ENCODE assay signal across 8 mouse cellular contexts in the genomic region with DNA sequence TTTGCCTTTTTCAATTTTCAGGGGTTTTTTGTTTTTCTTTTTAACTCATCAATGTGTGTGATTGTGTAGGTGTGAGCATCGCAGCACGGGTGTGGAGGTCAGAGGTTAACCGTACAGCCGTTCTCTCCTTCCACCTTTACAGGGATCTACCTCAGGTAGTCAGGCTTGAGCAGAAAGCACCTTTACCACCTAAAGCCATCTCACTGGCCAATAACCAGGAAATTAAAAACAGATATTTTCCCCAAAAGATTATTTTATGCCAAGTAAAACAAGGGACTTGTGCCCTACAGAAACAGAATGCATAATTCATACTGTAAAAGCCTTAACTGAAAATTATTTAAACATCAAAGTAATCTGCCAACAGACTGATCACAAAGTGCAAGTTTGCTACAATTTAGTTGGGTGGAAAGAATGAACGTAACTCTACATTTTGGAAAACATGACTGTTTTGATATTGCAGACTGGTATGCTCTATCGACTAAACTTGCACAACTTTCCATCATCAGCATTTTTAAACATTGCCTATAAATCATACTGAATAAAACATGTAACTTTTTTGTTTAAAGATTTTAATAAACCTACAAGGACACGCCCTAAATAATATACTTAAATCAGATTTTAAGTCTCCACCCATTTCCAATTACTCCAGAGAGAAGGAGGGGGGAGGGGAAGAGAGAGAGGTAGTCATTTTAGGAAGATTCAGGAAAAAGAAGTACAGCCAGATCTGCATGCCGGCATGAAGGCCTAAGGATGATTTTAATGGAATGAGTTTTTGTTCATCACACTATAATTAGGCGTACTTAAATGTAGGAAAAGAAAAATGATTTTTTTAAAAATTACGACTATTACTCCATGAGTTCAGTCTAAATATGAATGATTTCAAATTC. TPM values are rescaled to one million over a fixed set of nuclear protein-coding genes. Genes with fewer than 3 reads are reported as not detected.
DNase-seq lines count a peak whose midpoint lies in the region; ATAC-seq and TF ChIP-seq lines count a peak whose summit lies in the region.

No protein-coding gene starts in this region.

- peaks cover 5% of the 10 kb centered on the region for H3K36me3 ChIP-seq in ES-Bruce4 (ENCODE audit: control insufficient read depth, insufficient read depth, low read length, poor library complexity, severe bottlenecking)
- H3K36me3 ChIP-seq in forebrain, embryonic 11.5 days (ENCODE audit: control insufficient read depth, insufficient read depth, low read length) = no peaks in the 10 kb centered on the region
- H3K36me3 ChIP-seq in limb, embryonic 14.5 days (ENCODE audit: control insufficient read depth, insufficient read depth, low read length) = no peaks in the 10 kb centered on the region
- no peaks in the 10 kb centered on the region for H3K36me3 ChIP-seq in small intestine, adult 2 months (ENCODE audit: control insufficient read depth, insufficient read depth, low read length)

- no peaks in the 10 kb centered on the region for H3K4me1 ChIP-seq in ES-Bruce4 (ENCODE audit: control insufficient read depth, insufficient read depth, low read length)
- peaks cover 5% of the 10 kb centered on the region for H3K4me1 ChIP-seq in forebrain, embryonic 11.5 days (replicated peaks; ENCODE audit: control insufficient read depth, insufficient read depth, low read length)
- H3K4me1 ChIP-seq in limb, embryonic 14.5 days (ENCODE audit: control insufficient read depth, insufficient read depth, low read length) = peaks cover 18% of the 10 kb centered on the region
- peaks cover 4% of the 10 kb centered on the region for H3K4me1 ChIP-seq in small intestine, adult 2 months (ENCODE audit: control insufficient read depth, insufficient read depth, insufficient read length, low read length)

- H3K4me3 ChIP-seq in gastrocnemius, adult 2 months = peak overlapping the region; percentile 95
- H3K4me3 ChIP-seq in ES-Bruce4 (ENCODE audit: low read depth, low read length) = peak overlapping the region; percentile 83
- H3K4me3 ChIP-seq in forebrain, embryonic 11.5 days (ENCODE audit: low read depth, low read length) = peak overlapping the region; percentile 85
- H3K4me3 ChIP-seq in limb, embryonic 14.5 days (replicated peaks; ENCODE audit: low read length) = peak overlapping the region; percentile 74
- H3K4me3 ChIP-seq in small intestine, adult 2 months (ENCODE audit: low read depth, low read length) = peak overlapping the region; percentile 84

- peak overlapping the region; percentile 97 for H3K9ac ChIP-seq in ES-Bruce4 (ENCODE audit: low read depth, poor library complexity, severe bottlenecking)
- H3K9ac ChIP-seq in forebrain, embryonic 11.5 days (ENCODE audit: low read length) = peak overlapping the region; percentile 90
- peak overlapping the region; percentile 88 for H3K9ac ChIP-seq in limb, embryonic 14.5 days (ENCODE audit: low read depth, low read length, severe bottlenecking)

- H3K27me3 ChIP-seq in ES-Bruce4 (ENCODE audit: control insufficient read depth, insufficient read depth, low read length, poor library complexity, severe bottlenecking) = no peaks in the 10 kb centered on the region; the same call in 1 of the 2 replicates
- no peaks in the 10 kb centered on the region for H3K27me3 ChIP-seq in forebrain, embryonic 11.5 days (ENCODE audit: control insufficient read depth, insufficient read depth, low read length)
- no peaks in the 10 kb centered on the region for H3K27me3 ChIP-seq in limb, embryonic 14.5 days (ENCODE audit: control insufficient read depth, insufficient read depth, low read length)
- H3K27me3 ChIP-seq in small intestine, adult 2 months (ENCODE audit: control insufficient read depth, insufficient read depth, low read length) = no peaks in the 10 kb centered on the region

- no peaks in the 10 kb centered on the region; the same call in 1 of the 2 replicates for H3K9me3 ChIP-seq in ES-Bruce4 (replicated peaks; ENCODE audit: control insufficient read depth, insufficient read depth, low read length, poor library complexity, severe bottlenecking)
- H3K9me3 ChIP-seq in forebrain, embryonic 11.5 days (ENCODE audit: control insufficient read depth, low read length) = no peaks in the 10 kb centered on the region
- H3K9me3 ChIP-seq in limb, embryonic 14.5 days (ENCODE audit: control insufficient read depth, low read length) = no peaks in the 10 kb centered on the region

- peak overlapping the region; percentile 50 for H3K4me2 ChIP-seq in forebrain, embryonic 11.5 days (ENCODE audit: low read depth, low read length, severe bottlenecking)
- H3K4me2 ChIP-seq in limb, embryonic 14.5 days (replicated peaks; ENCODE audit: low read depth, low read length, severe bottlenecking) = peak overlapping the region; percentile 52

- intact Hi-C loops in gastrocnemius, adult 2 months (cut with DNase I) = no loop called here
- intact Hi-C loops in gastrocnemius, postnatal 14 days (cut with DNase I; ENCODE audit: low total_unique reads) = no loop called here
- intact Hi-C loops in gastrocnemius, postnatal 36 days (cut with DNase I) = no loop called here

- DNase-seq in gastrocnemius, adult 2 months = no peak
- DNase-seq in gastrocnemius, postnatal 14 days = no peak
- no peak for DNase-seq in forebrain, embryonic 11.5 days (ENCODE audit: low spot score)
- DNase-seq in limb, embryonic 14.5 days (ENCODE audit: low spot score) = peak; percentile 49
- DNase-seq in gastrocnemius, postnatal 36 days = no peak

- no peak for TF ChIP-seq CTCF in gastrocnemius, adult 2 months (IDR thresholded peaks at IDR 0.05)
- TF ChIP-seq CTCF in ES-Bruce4 (IDR thresholded peaks at IDR 0.05; ENCODE audit: low read depth, low read length) = no peak
- TF ChIP-seq CTCF in small intestine, adult 2 months (IDR thresholded peaks at IDR 0.05; ENCODE audit: extremely low read depth, insufficient read length, insufficient replicate concordance, low read depth, low read length) = no peak

- peak overlapping the region; percentile 95 for H3K27ac ChIP-seq in gastrocnemius, adult 2 months
- no peak overlapping the region for H3K27ac ChIP-seq in ES-Bruce4 (ENCODE audit: insufficient read depth, low read length)
- H3K27ac ChIP-seq in forebrain, embryonic 11.5 days (ENCODE audit: low read depth, low read length) = peak overlapping the region; percentile 89; the same call in 1 of the 2 replicates
- H3K27ac ChIP-seq in limb, embryonic 14.5 days (replicated peaks; ENCODE audit: low read depth, low read length) = peak overlapping the region; percentile 96
- H3K27ac ChIP-seq in small intestine, adult 2 months (ENCODE audit: insufficient read depth, low read depth, low read length) = no peak overlapping the region

- no peak for TF ChIP-seq POLR2A in ES-Bruce4 (IDR thresholded peaks at IDR 0.05; ENCODE audit: insufficient read depth, low read length)
- TF ChIP-seq POLR2A in limb, embryonic 14.5 days (IDR thresholded peaks at IDR 0.05; ENCODE audit: borderline replicate concordance, extremely low read depth, insufficient read depth, insufficient read length) = no peak
- no peak for TF ChIP-seq POLR2A in small intestine, adult 2 months (IDR thresholded peaks at IDR 0.05; ENCODE audit: low read depth, low read length)

- WGBS in forebrain, embryonic 11.5 days = 23% methylated on average over 10 of the region's 10 CpGs
- WGBS in limb, embryonic 14.5 days = 7% methylated on average over 10 of the region's 10 CpGs
- WGBS in small intestine, adult 2 months = 4% methylated on average over 10 of the region's 10 CpGs

- no peak for TF ChIP-seq EP300 in ES-Bruce4 (IDR thresholded peaks at IDR 0.05; ENCODE audit: insufficient read depth, low read depth, low read length)

- ATAC-seq in forebrain, embryonic 11.5 days (replicated peaks; ENCODE audit: low FRiP score) = no peak
- ATAC-seq in limb, embryonic 14.5 days (ENCODE audit: low FRiP score, low read depth) = no peak
- no peak for ATAC-seq in megakaryocyte-erythroid progenitor cell, adult 5-6 weeks (replicated peaks; ENCODE audit: low FRiP score, low TSS enrichment, poor library complexity, severe bottlenecking)

RNA-seq across cellular contexts. Expression of gene 4921524J17Rik, which starts 1.1 kb away (rescaled TPM):
- 10 to 100 TPM; 12.1 to 14.2 TPM for total RNA-seq in gastrocnemius, adult 2 months (2021)
- 10 to 100 TPM; 12.5 to 12.8 TPM for total RNA-seq in gastrocnemius, postnatal 14 days (2021)
- polyA plus RNA-seq in ES-Bruce4 (2011; ENCODE audit: insufficient read depth, insufficient read length, low read depth, missing spikeins) = 56.8 and 57.7 TPM in 2 replicates
- polyA plus RNA-seq in forebrain, embryonic 11.5 days (2014; fragmentation: Nextera tagmentation; extraction: Ambion mirVana) = 40.1 and 48.2 TPM in 2 replicates
- polyA plus RNA-seq in limb, embryonic 14.5 days (2012; rRNA removed) = 16.3 and 24.9 TPM in 2 replicates
- polyA plus RNA-seq in limb, embryonic 14.5 days (2014; fragmentation: Nextera tagmentation; extraction: Ambion mirVana) = 46.5 and 51.2 TPM in 2 replicates
- polyA plus RNA-seq in small intestine, adult 2 months (2012; rRNA removed) = 0.72 and 1.3 TPM in 2 replicates
- 25.3 and 33.0 TPM in 2 replicates for total RNA-seq in megakaryocyte-erythroid progenitor cell, adult 5-6 weeks (2014; fragmentation: Nextera tagmentation)
- total RNA-seq in megakaryocyte-erythroid progenitor cell, adult 5-6 weeks (2017) = 61.6 and 114 TPM in 2 replicates
- total RNA-seq in gastrocnemius, postnatal 36 days (2021) = 10 to 100 TPM; 11.4 to 14.2 TPM

RNA-seq across cellular contexts. Expression of gene Mylk3, which starts 45.4 kb away (rescaled TPM):
- total RNA-seq in gastrocnemius, adult 2 months (2021) = 1 to 10 TPM in 1 of 2 experiments, under 1 TPM in 1; 0.54 to 2.7 TPM
- 1 to 10 TPM; 1.4 to 1.7 TPM for total RNA-seq in gastrocnemius, postnatal 14 days (2021)
- 0.58 TPM in 1 of 2 replicates, not detected in the other for polyA plus RNA-seq in ES-Bruce4 (2011; ENCODE audit: insufficient read depth, insufficient read length, low read depth, missing spikeins)
- polyA plus RNA-seq in forebrain, embryonic 11.5 days (2014; fragmentation: Nextera tagmentation; extraction: Ambion mirVana) = 1.2 and 1.7 TPM in 2 replicates
- polyA plus RNA-seq in limb, embryonic 14.5 days (2012; rRNA removed) = 0.53 and 0.91 TPM in 2 replicates
- polyA plus RNA-seq in limb, embryonic 14.5 days (2014; fragmentation: Nextera tagmentation; extraction: Ambion mirVana) = 1.2 and 1.4 TPM in 2 replicates
- 0.05 TPM in 1 of 2 replicates, not detected in the other for polyA plus RNA-seq in small intestine, adult 2 months (2012; rRNA removed)
- total RNA-seq in megakaryocyte-erythroid progenitor cell, adult 5-6 weeks (2014; fragmentation: Nextera tagmentation) = 39.2 and 40.3 TPM in 2 replicates
- total RNA-seq in megakaryocyte-erythroid progenitor cell, adult 5-6 weeks (2017) = 24.3 and 31.6 TPM in 2 replicates
- under 1 TPM; 0.38 to 0.54 TPM for total RNA-seq in gastrocnemius, postnatal 36 days (2021)

Comparison
In these comparisons a context has a peak if more than half of its experiments do, and no peak if none do; other contexts are left out.
1. H3K27ac ChIP-seq: peak in gastrocnemius, adult 2 months (single experiment), forebrain, embryonic 11.5 days (single experiment) and limb, embryonic 14.5 days (single experiment); none in ES-Bruce4 (single experiment) and small intestine, adult 2 months (single experiment).
2. RNA of gene Mylk3, which starts 45.4 kb away (total RNA-seq): 24.3 to 40.3 TPM in megakaryocyte-erythroid progenitor cell, adult 5-6 weeks; 0.54 to 2.7 TPM in gastrocnemius, adult 2 months, 1.4 to 1.7 TPM in gastrocnemius, postnatal 14 days and 0.38 to 0.54 TPM in gastrocnemius, postnatal 36 days; every median in the first group is over 4 times any median in the second.
3. Peak in every context shown above with its lines, with median percentiles within 50 percentile points of each other: H3K4me3 ChIP-seq and H3K9ac ChIP-seq.